8 mouse cellular contexts compared by ENCODE assay signal in the genomic region with DNA sequence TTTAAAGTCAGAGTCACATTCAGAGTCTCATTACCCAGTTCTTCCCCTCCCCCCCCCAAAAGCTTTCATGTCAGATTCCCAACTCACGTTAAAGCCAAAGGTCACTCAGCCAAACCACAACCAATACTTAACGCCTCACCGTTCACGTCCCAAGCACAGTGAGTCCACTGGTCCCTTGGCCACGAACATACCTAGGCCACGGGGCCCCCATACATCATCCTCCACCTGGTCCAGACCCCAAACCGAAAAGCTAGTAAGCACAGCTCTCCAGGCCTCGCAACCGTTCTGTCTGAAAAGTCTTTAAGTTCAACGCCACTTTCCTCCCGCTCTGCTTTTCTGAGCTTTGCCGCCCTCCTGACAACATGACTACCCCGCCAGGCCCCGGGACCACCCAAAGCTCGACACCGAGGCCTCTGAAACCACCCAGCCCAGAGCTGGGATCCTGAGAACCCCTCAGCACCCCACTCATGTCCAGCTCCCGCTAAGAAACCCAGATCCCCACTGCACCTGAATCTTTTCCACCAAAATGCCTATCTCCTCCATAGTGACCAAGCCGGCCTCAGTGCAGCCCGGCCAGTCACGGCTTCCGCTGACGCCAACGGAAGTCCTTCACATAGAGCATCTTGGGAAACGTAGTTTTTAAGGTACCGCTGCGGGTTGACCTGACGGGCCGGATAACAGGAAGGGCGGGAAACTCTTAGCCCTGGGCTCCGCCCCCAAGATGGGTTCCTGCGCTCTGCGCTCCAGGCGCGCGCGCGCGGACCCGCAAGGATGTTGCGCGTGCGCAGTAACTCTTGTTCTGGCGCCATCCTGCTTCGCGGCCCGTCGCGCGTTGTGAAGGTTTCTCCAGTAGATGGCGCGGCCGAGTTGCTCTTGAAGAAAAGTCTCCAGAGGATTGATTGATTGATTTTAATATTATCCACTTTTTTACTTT. TPM values are rescaled to one million over a fixed set of nuclear protein-coding genes. Genes with fewer than 3 reads are reported as not detected.
DNase-seq lines count a peak whose midpoint lies in the region; ATAC-seq and TF ChIP-seq lines count a peak whose summit lies in the region.

A gene (minus strand): TSS at position 626 of the 934 bp plus-strand sequence.

- H3K4me1 ChIP-seq in forebrain, embryonic 10.5 days = peaks cover 17% of the 10 kb centered on the region
- H3K4me1 ChIP-seq in heart, embryonic 15.5 days (replicated peaks) = peaks cover 11% of the 10 kb centered on the region
- H3K4me1 ChIP-seq in liver, embryonic 14.5 days (replicated peaks; ENCODE audit: control insufficient read depth in 2 of 2, insufficient read depth in 2 of 2, low read length in 1 of 2) = peaks cover 2 to 6% of the 10 kb centered on the region in 2 experiments; a peak in 1 of 4 replicates
- H3K4me1 ChIP-seq in neural tube, embryonic 11.5 days (ENCODE audit: control insufficient read depth, insufficient read depth, low read length) = peaks cover 4% of the 10 kb centered on the region; the same call in 1 of the 2 replicates
- no peaks in the 10 kb centered on the region for H3K4me1 ChIP-seq in stomach, postnatal 0 days (replicated peaks; ENCODE audit: control insufficient read depth, insufficient read depth)

- DNase-seq in CD8-positive naive resting alpha-beta T cell, adult 2 months (ENCODE audit: low read depth in 2 of 2, low spot score in 2 of 2) = peak; percentile 96
- peak; percentile 96 for DNase-seq in c-Kit-positive CD71-negative TER-119-negative erythroid progenitor cells, embryonic 14.5 days (ENCODE audit: low read depth)
- DNase-seq in forebrain, embryonic 10.5 days (ENCODE audit: extremely low spot score, low spot score) = peak; percentile 95
- DNase-seq in kidney, postnatal 25 days = peak; percentile 99
- DNase-seq in liver, embryonic 14.5 days (ENCODE audit: low read depth in 3 of 3, low spot score in 3 of 3) = peak; percentile 97 to 98 (median 97)
- DNase-seq in neural tube, embryonic 11.5 days (ENCODE audit: low spot score) = peak; percentile 99
- peak; percentile 98 for DNase-seq in stomach, postnatal 0 days (ENCODE audit: low spot score)

- 0 out of 2 replicates have a peak, but pooled peaks have one; percentile 43 for TF ChIP-seq EP300 in liver, embryonic 14.5 days (IDR thresholded peaks at IDR 0.05; ENCODE audit: low read depth)
- TF ChIP-seq EP300 in stomach, postnatal 0 days (optimal IDR thresholded peaks at IDR 0.05) = no peak

- peak; percentile 92 for TF ChIP-seq CTCF in liver, embryonic 14.5 days (IDR thresholded peaks at IDR 0.05; ENCODE audit: low read depth)
- TF ChIP-seq CTCF in stomach, postnatal 0 days (IDR thresholded peaks at IDR 0.05; ENCODE audit: low read depth) = peak; percentile 94

- ATAC-seq in heart, embryonic 15.5 days (replicated peaks; ENCODE audit: insufficient number of reproducible peaks, insufficient read depth, low FRiP score, low read depth) = peak; percentile 98
- peak; percentile 97 for ATAC-seq in liver, embryonic 14.5 days (ENCODE audit: insufficient read depth)
- ATAC-seq in neural tube, embryonic 11.5 days (ENCODE audit: insufficient read depth, low FRiP score, low TSS enrichment) = peak; percentile 95
- ATAC-seq in stomach, postnatal 0 days (ENCODE audit: low FRiP score, low TSS enrichment) = peak; percentile 98

- H3K27me3 ChIP-seq in forebrain, embryonic 10.5 days (ENCODE audit: poor library complexity, severe bottlenecking) = no peaks in the 10 kb centered on the region
- no peaks in the 10 kb centered on the region for H3K27me3 ChIP-seq in heart, embryonic 15.5 days
- H3K27me3 ChIP-seq in liver, embryonic 14.5 days (ENCODE audit: control insufficient read depth, insufficient read depth, low read length) = no peaks in the 10 kb centered on the region
- H3K27me3 ChIP-seq in neural tube, embryonic 11.5 days (ENCODE audit: control insufficient read depth, insufficient read depth, low read length) = no peaks in the 10 kb centered on the region
- H3K27me3 ChIP-seq in stomach, postnatal 0 days (ENCODE audit: control insufficient read depth, insufficient read depth, low read length) = no peaks in the 10 kb centered on the region

- peak within 1 kb of the TSS; percentile 67 for H3K4me2 ChIP-seq in heart, embryonic 15.5 days
- peak within 1 kb of the TSS; percentile 87 for H3K4me2 ChIP-seq in liver, embryonic 14.5 days (ENCODE audit: low read depth)
- peak within 1 kb of the TSS; percentile 55 for H3K4me2 ChIP-seq in neural tube, embryonic 11.5 days (ENCODE audit: low read depth)
- H3K4me2 ChIP-seq in stomach, postnatal 0 days (replicated peaks; ENCODE audit: low read depth) = peak within 1 kb of the TSS; percentile 80

- H3K27ac ChIP-seq in forebrain, embryonic 10.5 days = peak within 1 kb of the TSS; percentile 88
- H3K27ac ChIP-seq in heart, embryonic 15.5 days = peak within 1 kb of the TSS; percentile 60
- peak within 1 kb of the TSS; percentile 49; the same call in 1 of the 2 replicates for H3K27ac ChIP-seq in liver, embryonic 14.5 days
- no peak within 1 kb of the TSS for H3K27ac ChIP-seq in neural tube, embryonic 11.5 days (ENCODE audit: low read depth, low read length)
- H3K27ac ChIP-seq in stomach, postnatal 0 days (replicated peaks) = peak within 1 kb of the TSS; percentile 69; the same call in 1 of the 2 replicates

- under 1% methylated on average over 52 of the region's 52 CpGs for WGBS in forebrain, embryonic 10.5 days
- under 1% methylated on average over 52 of the region's 52 CpGs for WGBS in heart, embryonic 15.5 days
- WGBS in liver, embryonic 14.5 days (ENCODE audit: insufficient replicate concordance) = under 1% methylated on average over 52 of the region's 52 CpGs
- under 1% methylated on average over 52 of the region's 52 CpGs for WGBS in neural tube, embryonic 11.5 days
- under 1% methylated on average over 52 of the region's 52 CpGs for WGBS in stomach, postnatal 0 days

- H3K4me3 ChIP-seq in forebrain, embryonic 10.5 days = peak within 1 kb of the TSS; percentile 78
- H3K4me3 ChIP-seq in heart, embryonic 15.5 days = peak within 1 kb of the TSS; percentile 78
- H3K4me3 ChIP-seq in liver, embryonic 14.5 days (ENCODE audit: insufficient read depth in 1 of 2, low read depth in 2 of 2, low read length in 2 of 2) = peak within 1 kb of the TSS; percentile 93
- peak within 1 kb of the TSS; percentile 65 for H3K4me3 ChIP-seq in neural tube, embryonic 11.5 days (ENCODE audit: low read depth, low read length)
- peak within 1 kb of the TSS; percentile 78 for H3K4me3 ChIP-seq in stomach, postnatal 0 days (ENCODE audit: low read depth, low read length)

- peaks cover 43% of the 10 kb centered on the region for H3K36me3 ChIP-seq in forebrain, embryonic 10.5 days (replicated peaks)
- H3K36me3 ChIP-seq in heart, embryonic 15.5 days = peaks cover 37% of the 10 kb centered on the region
- peaks cover 23% of the 10 kb centered on the region for H3K36me3 ChIP-seq in liver, embryonic 14.5 days (replicated peaks; ENCODE audit: control insufficient read depth, insufficient read depth, low read depth)
- H3K36me3 ChIP-seq in neural tube, embryonic 11.5 days (ENCODE audit: control insufficient read depth, insufficient read depth, low read length) = peaks cover 15% of the 10 kb centered on the region
- peaks cover 14% of the 10 kb centered on the region for H3K36me3 ChIP-seq in stomach, postnatal 0 days (ENCODE audit: control insufficient read depth, insufficient read depth, low read length)

- H3K9me3 ChIP-seq in forebrain, embryonic 10.5 days = no peaks in the 10 kb centered on the region
- H3K9me3 ChIP-seq in heart, embryonic 15.5 days (replicated peaks) = no peaks in the 10 kb centered on the region
- no peaks in the 10 kb centered on the region for H3K9me3 ChIP-seq in liver, embryonic 14.5 days (ENCODE audit: control insufficient read depth, low read length)
- no peaks in the 10 kb centered on the region for H3K9me3 ChIP-seq in neural tube, embryonic 11.5 days (ENCODE audit: control insufficient read depth, low read length)
- H3K9me3 ChIP-seq in stomach, postnatal 0 days (ENCODE audit: control insufficient read depth, low read length) = no peaks in the 10 kb centered on the region

- peak within 1 kb of the TSS; percentile 79 for H3K9ac ChIP-seq in heart, embryonic 15.5 days
- H3K9ac ChIP-seq in liver, embryonic 14.5 days (replicated peaks) = peak within 1 kb of the TSS; percentile 89
- H3K9ac ChIP-seq in neural tube, embryonic 11.5 days (ENCODE audit: low read length) = peak within 1 kb of the TSS; percentile 63
- peak within 1 kb of the TSS; percentile 78 for H3K9ac ChIP-seq in stomach, postnatal 0 days (ENCODE audit: low read length)

RNA-seq across cellular contexts. Expression of the gene that starts here (rescaled TPM):
- polyA plus RNA-seq in forebrain, embryonic 10.5 days (2016; fragmentation: Nextera tagmentation; extraction: Ambion mirVana) = 445 and 464 TPM in 2 replicates
- 195 and 209 TPM in 2 replicates for polyA plus RNA-seq in heart, embryonic 15.5 days (2015; fragmentation: Nextera tagmentation; extraction: Ambion mirVana)
- polyA plus RNA-seq in liver, embryonic 14.5 days (2012; rRNA removed) = 69.5 and 94.9 TPM in 2 replicates
- 126 and 137 TPM in 2 replicates for polyA plus RNA-seq in liver, embryonic 14.5 days (2014; fragmentation: Nextera tagmentation; extraction: Ambion mirVana)
- polyA plus RNA-seq in neural tube, embryonic 11.5 days (2014; fragmentation: Nextera tagmentation; extraction: Ambion mirVana) = 398 and 405 TPM in 2 replicates
- polyA plus RNA-seq in stomach, postnatal 0 days (2015; fragmentation: Nextera tagmentation; extraction: Ambion mirVana) = 167 and 173 TPM in 2 replicates
